Mouse (Mus musculus): ENCODE results near the gene Olfr1447.

The Olfr1447 gene

GRCm38 (mm10) chr19:12903643-12904042 lies at the start of gene Olfr1447:
Olfr1447 (minus strand) TSS chr19:12903743.
- DNase-seq, result no peak

DNA sequence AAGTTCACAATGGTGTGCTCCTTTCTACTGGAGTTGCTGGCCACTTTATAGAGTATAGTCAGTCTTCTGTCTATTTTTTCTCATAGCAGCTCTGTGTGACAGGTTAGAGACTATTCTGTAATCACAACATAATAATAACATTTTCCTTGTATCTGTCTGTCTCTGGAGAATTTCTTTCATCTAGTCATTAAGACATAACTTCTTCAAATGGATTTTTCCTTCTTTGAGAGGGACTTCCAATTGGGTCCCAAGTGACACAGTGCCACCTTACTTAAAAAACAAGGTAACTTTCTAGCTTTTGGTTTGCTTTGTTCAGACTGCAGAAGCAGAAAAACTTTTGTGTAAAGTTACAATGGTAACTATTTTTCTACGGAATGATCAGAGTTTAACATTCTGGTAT lies 46.4 kb upstream of the Olfr1447 start, which contains the start of gene Olfr1450:
TSS of gene Olfr1450 (plus strand) at position 301 of the 400 bp plus-strand sequence.
- no peak for DNase-seq

- no peak for DNase-seq
Measured at GRCm38 (mm10) chr19:12930540-12930939, 27.0 kb upstream of the Olfr1447 start, which contains the start of gene Olfr1449. Olfr1449 (plus strand) TSS chr19:12930840.

DNA sequence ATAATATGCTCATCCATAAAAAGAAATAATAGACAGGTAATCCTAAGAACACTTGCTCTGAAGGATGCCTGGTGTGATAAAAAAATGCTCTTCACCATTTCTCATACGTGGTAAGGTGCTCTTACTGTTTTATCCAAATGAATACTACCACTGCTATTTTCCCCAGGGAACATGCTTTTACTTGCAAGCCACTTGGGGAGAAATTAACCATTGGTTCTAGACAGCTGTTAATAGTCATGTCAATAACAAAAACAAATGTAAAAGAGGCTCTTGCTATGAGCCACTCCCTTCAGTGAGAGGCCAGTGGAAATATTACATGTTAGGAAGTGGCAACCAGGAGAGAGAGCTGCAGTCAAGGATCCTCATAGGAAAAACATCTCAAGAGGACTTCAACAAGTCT lies 20.8 kb upstream of the Olfr1447 start, which contains the start of gene Olfr1448:
TSS of gene Olfr1448 (minus strand) at position 101 of the 400 bp plus-strand sequence.
- DNase-seq, result no peak

DNA sequence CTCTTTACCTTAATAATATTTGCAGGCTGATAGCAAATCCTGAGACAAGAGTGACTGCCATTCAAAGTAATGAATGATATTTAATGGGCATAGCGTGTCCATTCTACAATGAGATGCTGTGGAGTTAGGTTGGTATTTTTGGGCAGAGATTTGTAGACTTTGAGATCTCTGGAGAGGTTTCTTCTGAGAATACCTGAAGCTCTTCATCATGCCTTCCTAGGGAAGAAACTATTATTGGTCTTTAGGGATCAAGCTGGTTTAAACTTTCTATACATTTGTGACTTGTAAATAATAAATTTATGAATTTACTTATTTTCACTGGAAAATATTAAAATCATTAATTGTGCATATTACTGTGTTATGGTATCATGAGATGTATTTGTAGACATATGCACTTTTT lies 10.1 kb downstream of the Olfr1447 start, which contains the start of gene Olfr1446:
TSS of gene Olfr1446 (minus strand) at position 101 of the 400 bp plus-strand sequence.
- no peak for DNase-seq

- DNase-seq, result no peak
Measured at GRCm38 (mm10) chr19:12883555-12883954, 20.0 kb downstream of the Olfr1447 start, which contains the start of gene Olfr1445. Olfr1445 (plus strand) TSS chr19:12883855.

DNA sequence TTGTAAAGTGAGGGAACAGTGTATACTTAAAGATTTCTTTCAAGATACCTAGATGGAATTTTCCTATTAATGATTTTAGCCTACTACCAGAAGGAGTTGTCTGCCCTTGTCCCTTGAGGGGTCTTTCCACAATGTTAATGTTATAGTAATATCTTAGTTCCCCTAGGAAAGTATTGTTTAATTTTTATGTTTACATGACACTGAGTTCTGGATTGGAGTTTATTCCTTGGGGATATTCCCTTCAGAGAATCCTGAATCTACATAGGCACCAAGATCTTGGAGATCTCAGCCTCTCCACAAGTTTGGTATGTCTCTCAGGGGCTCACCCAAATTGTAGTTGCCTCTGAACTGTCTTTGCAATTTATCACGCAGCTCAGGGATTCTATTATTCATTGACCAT lies 46.6 kb downstream of the Olfr1447 start, which contains the start of gene Olfr1444:
TSS of gene Olfr1444 (plus strand) at position 301 of the 400 bp plus-strand sequence.
- no peak for DNase-seq
